Mouse (Mus musculus): ENCODE data around the gene Pink1. TPM values are rescaled to one million over a fixed set of nuclear protein-coding genes. Genes with fewer than 3 reads are reported as not detected.

Pink1 gene
- 71.1 and 71.6 TPM in 2 replicates for polyA plus RNA-seq (2012; rRNA removed)

GRCm38 (mm10) chr4:138326077-138326695, at the start of gene Pink1:
Gene Pink1 (minus strand): TSS chr4:138326307.

GRCm38 (mm10) chr4:138367641-138368497, 41.8 kb upstream of the Pink1 start, which contains the start of gene Cda:
Gene Cda (minus strand): TSS chr4:138367992.

GRCm38 (mm10) chr4:138304340-138305104, 21.6 kb downstream of the Pink1 start, which contains the start of gene Ddost:
Gene Ddost (plus strand): TSS chr4:138304730.

Other genes starting within 250 kb of the Pink1 start
- 197 and 218 TPM in 2 replicates for gene Hp1bp3, start 110.0 kb downstream of the Pink1 start, polyA plus RNA-seq (2012; rRNA removed)
- gene Sh2d5, start 75.9 kb downstream of the Pink1 start, polyA plus RNA-seq (2012; rRNA removed): 15.4 and 18.3 TPM in 2 replicates
- gene Kif17, start 75.9 kb downstream of the Pink1 start, polyA plus RNA-seq (2012; rRNA removed): 2.6 and 3.3 TPM in 2 replicates
- 147 and 192 TPM in 2 replicates for gene Ddost, start 21.6 kb downstream of the Pink1 start, polyA plus RNA-seq (2012; rRNA removed)
- 2.0 and 2.7 TPM in 2 replicates for gene Cda, start 41.7 kb upstream of the Pink1 start, polyA plus RNA-seq (2012; rRNA removed)
- gene Fam43b, start 70.2 kb upstream of the Pink1 start, polyA plus RNA-seq (2012; rRNA removed): 2.4 and 2.7 TPM in 2 replicates
- gene Mul1, start 108.4 kb upstream of the Pink1 start, polyA plus RNA-seq (2012; rRNA removed): 18.8 and 23.8 TPM in 2 replicates
- gene Camk2n1, start 128.0 kb upstream of the Pink1 start, polyA plus RNA-seq (2012; rRNA removed): 29.1 and 30.4 TPM in 2 replicates